Mouse (Mus musculus) MEL (cell line): Measurements from ENCODE around the gene Ifnz. TPM values are rescaled to one million over a fixed set of nuclear protein-coding genes. Genes with fewer than 3 reads are reported as not detected.
"Not testable (repeated sequence)": the region's sequence is repeated elsewhere in the genome, so short reads cannot be mapped to it uniquely, and the experiment has no call there.

ENCODE experiments used
- DNase-seq: peaks from one replicate; pipeline ENCODE4 v3.0.0; 2011; ENCODE audit warnings: low read depth, low spot score
- H3K27ac ChIP-seq: 2 replicates; pipeline ENCODE4 v1.5.1; 2012; ENCODE audit warnings: low read depth, mild to moderate bottlenecking, control low read depth, low read length, moderate library complexity; ENCODE audit not compliant: control insufficient read depth
- H3K27me3 ChIP-seq, 2 experiments: fragments of 150-350 bp in 1 of 2; sonication (generic) in 1 of 2; 2 replicates each; pipeline ENCODE4 v1.6.1; 2012; ENCODE audit warnings: low read length in 2 of 2, mild to moderate bottlenecking in 2 of 2, improper control_type of control experiment in 1 of 2, moderate library complexity in 1 of 2; ENCODE audit not compliant: insufficient read depth in 2 of 2, control insufficient read depth in 1 of 2
- H3K36me3 ChIP-seq, 2 experiments: 2 replicates each; pipeline ENCODE4 v1.6.1; 2012 to 2014; ENCODE audit warnings: low read length in 2 of 2, improper control_type of control experiment in 1 of 2, inconsistent platforms in 1 of 2, mild to moderate bottlenecking in 1 of 2; ENCODE audit not compliant: insufficient read depth in 2 of 2, control insufficient read depth in 1 of 2
- H3K4me1 ChIP-seq, 2 experiments: fragments of 150-350 bp in 1 of 2; sonication (generic) in 1 of 2; 2 replicates each; pipeline ENCODE4 v1.6.1; 2012; ENCODE audit warnings: low read length in 2 of 2, improper control_type of control experiment in 1 of 2, mild to moderate bottlenecking in 1 of 2; ENCODE audit not compliant: insufficient read depth in 2 of 2, control insufficient read depth in 1 of 2
- H3K4me3 ChIP-seq, 2 experiments: fragments of 150-350 bp in 1 of 2; sonication (generic) in 1 of 2; 2 replicates each; pipeline ENCODE4 v1.5.1; 2012; ENCODE audit warnings: low read depth in 2 of 2, low read length in 2 of 2, mild to moderate bottlenecking in 2 of 2, moderate library complexity in 2 of 2, control low read depth in 1 of 2, improper control_type of control experiment in 1 of 2; ENCODE audit not compliant: control insufficient read depth in 1 of 2, insufficient read depth in 1 of 2
- H3K79me2 ChIP-seq: 2 replicates; pipeline ENCODE4 v1.6.1; 2012; ENCODE audit warnings: mild to moderate bottlenecking, low read length, moderate library complexity; ENCODE audit not compliant: control insufficient read depth, poor library complexity, insufficient read depth
- H3K9ac ChIP-seq: 2 replicates; pipeline ENCODE4 v1.6.1; 2012; ENCODE audit warnings: low read depth, mild to moderate bottlenecking, control low read depth, low read length, moderate library complexity; ENCODE audit not compliant: control insufficient read depth, poor library complexity, severe bottlenecking
- H3K9me3 ChIP-seq: fragments of 150-350 bp; sonication (generic); replicated peaks from 2 replicates; pipeline ENCODE4 v1.6.1; 2012; ENCODE audit warnings: mild to moderate bottlenecking, low read length, improper control_type of control experiment, moderate library complexity; ENCODE audit not compliant: insufficient read depth
- CHD1 ChIP-seq: IDR thresholded peaks from 2 replicates; pipeline ENCODE4 v1.6.1; 2012; ENCODE audit warnings: low read depth, mild to moderate bottlenecking, inconsistent platforms, low read length, improper control_type of control experiment
- EP300 ChIP-seq, 2 experiments: IDR thresholded peaks; 2 replicates each; pipeline ENCODE4 v1.6.1; 2011; ENCODE audit warnings: improper control_type of control experiment in 2 of 2, low read length in 2 of 2, low read depth in 1 of 2, mild to moderate bottlenecking in 1 of 2
- GATA1 ChIP-seq: IDR thresholded peaks from 2 replicates; pipeline ENCODE4 v1.6.1; 2011; ENCODE audit warnings: low read depth, low read length, improper control_type of control experiment
- HCFC1 ChIP-seq: IDR thresholded peaks from 2 replicates; pipeline ENCODE4 v1.6.1; 2012; ENCODE audit warnings: low read depth, mild to moderate bottlenecking, inconsistent platforms, low read length, improper control_type of control experiment, moderate library complexity
- KAT2A ChIP-seq: conservative IDR thresholded peaks from 2 replicates; pipeline ENCODE4 v1.6.1; 2012; ENCODE audit warnings: low read depth, low read length, improper control_type of control experiment, inconsistent platforms
- MXI1 ChIP-seq: IDR thresholded peaks from 2 replicates; pipeline ENCODE4 v1.6.1; 2011; ENCODE audit warnings: mild to moderate bottlenecking, low read depth, low read length, improper control_type of control experiment
- MYC ChIP-seq: IDR thresholded peaks from 2 replicates; pipeline ENCODE4 v1.6.1; 2011; ENCODE audit warnings: low read depth, mild to moderate bottlenecking, low read length, improper control_type of control experiment, moderate library complexity
- NELFE ChIP-seq: IDR thresholded peaks from 2 replicates; pipeline ENCODE4 v1.6.1; 2011; ENCODE audit warnings: low read depth, low read length, improper control_type of control experiment
- POLR2AphosphoS5 ChIP-seq: IDR thresholded peaks from 2 replicates; pipeline ENCODE4 v1.6.1; 2012; ENCODE audit warnings: low read depth, borderline replicate concordance, mild to moderate bottlenecking, inconsistent platforms, low read length, moderate library complexity, mixed read lengths
- RAD21 ChIP-seq: IDR thresholded peaks from 2 replicates; pipeline ENCODE4 v1.6.1; 2011; ENCODE audit warnings: mild to moderate bottlenecking, low read depth, low read length, improper control_type of control experiment
- RCOR1 ChIP-seq: IDR thresholded peaks from 2 replicates; pipeline ENCODE4 v1.6.1; 2012; ENCODE audit warnings: low read depth, mild to moderate bottlenecking, inconsistent platforms, low read length, improper control_type of control experiment
- UBTF ChIP-seq: IDR thresholded peaks from 2 replicates; pipeline ENCODE4 v1.6.1; 2012; ENCODE audit warnings: low read depth, mild to moderate bottlenecking, inconsistent platforms, low read length, improper control_type of control experiment, moderate library complexity, borderline replicate concordance; ENCODE audit not compliant: insufficient read depth
- USF1 ChIP-seq: IDR thresholded peaks from 2 replicates; pipeline ENCODE4 v1.6.1; 2014; ENCODE audit warnings: low read depth, mild to moderate bottlenecking, inconsistent platforms, low read length, improper control_type of control experiment, moderate library complexity
- USF2 ChIP-seq, 2 experiments: IDR thresholded peaks; 2 replicates each; pipeline ENCODE4 v1.6.1; 2011 to 2012; ENCODE audit warnings: improper control_type of control experiment in 2 of 2, low read length in 2 of 2, borderline replicate concordance in 1 of 2, inconsistent platforms in 1 of 2, low read depth in 1 of 2, mild to moderate bottlenecking in 1 of 2; ENCODE audit not compliant: insufficient read depth in 1 of 2
- polyA plus RNA-seq, 2 experiments: library from polyadenylated mRNA; stranded (reverse) in 1 of 2; unstranded in 1 of 2; fragments of >175 nt in 1 of 2; fragments of >200 nt in 1 of 2; gene quantifications; 2 replicates each; pipeline versions ENCODE4 v1.2.1 to v1.2.4; 2012; ENCODE audit warnings: low replicate concordance in 2 of 2, low read depth in 1 of 2; ENCODE audit not compliant: insufficient read length in 2 of 2, insufficient read depth in 1 of 2, missing spikeins in 1 of 2
- total RNA-seq: library from RNA; depleted of rRNA; stranded (reverse); fragments of 300-350 nt; gene quantifications from 2 replicates; pipeline ENCODE4 v1.2.3, GENCODE M21; 2012

Ifnz gene
- total and polyA plus RNA-seq, 3 experiments, result 0.11 TPM; not detected in 2

GRCm38 (mm10) chr4:88805231-88805630 lies 23.3 kb downstream of the Ifnz start, which contains the start of gene Gm13288:
Gene Gm13288, plus strand, starts transcription at chr4:88805531.
- H3K36me3 ChIP-seq, H3K4me3 ChIP-seq, H3K27ac ChIP-seq, H3K27me3 ChIP-seq, H3K9ac ChIP-seq, H3K9me3 ChIP-seq, H3K79me2 ChIP-seq, DNase-seq, H3K4me1 ChIP-seq: not testable (repeated sequence)

- H3K4me3 ChIP-seq, H3K79me2 ChIP-seq, H3K9ac ChIP-seq, DNase-seq, H3K36me3 ChIP-seq, H3K27ac ChIP-seq, H3K4me1 ChIP-seq, H3K27me3 ChIP-seq, H3K9me3 ChIP-seq: not testable (repeated sequence)
These were observed 23.8 kb downstream of the Ifnz start for GRCm38 (mm10) chr4:88805761-88806160.

- no peak for TF ChIP-seq POLR2AphosphoS5
- TF ChIP-seq, all 39 proteins: peak for 0
- Histone ChIP-seq H3K4me3 (no peak within 1 kb of the TSS), H3K4me1 (no peaks in the 10 kb centered on the region), H3K79me2 (no peaks in the 10 kb centered on the region), H3K27me3 (peaks cover 2 to 24% of the 10 kb centered on the region in 2 experiments; a peak in 3 of 4 replicates), H3K9ac (no peak within 1 kb of the TSS), H3K36me3 (no peaks in the 10 kb centered on the region), H3K27ac (no peak within 1 kb of the TSS), H3K9me3 (no peaks in the 10 kb centered on the region)
- no peak for DNase-seq
These were observed 34.0 kb downstream of the Ifnz start, which contains the start of gene Ifna7 for GRCm38 (mm10) chr4:88815928-88816327. Gene Ifna7, plus strand, starts transcription at chr4:88816228.

- DNase-seq, result no peak
- Histone ChIP-seq H3K27ac (no peak within 1 kb of the TSS), H3K36me3 (no peaks in the 10 kb centered on the region), H3K79me2 (no peaks in the 10 kb centered on the region), H3K9me3 (no peaks in the 10 kb centered on the region), H3K4me3 (no peak within 1 kb of the TSS), H3K27me3 (peaks cover 2 to 17% of the 10 kb centered on the region in 2 experiments; a peak in 3 of 4 replicates), H3K4me1 (no peaks in the 10 kb centered on the region), H3K9ac (no peak within 1 kb of the TSS)
- TF ChIP-seq RAD21 (no peak), USF2 (IDR thresholded peaks at IDR 0.05; ENCODE audit: borderline replicate concordance in 1 of 2, insufficient read depth in 1 of 2, low read depth in 1 of 2, low read length in 2 of 2) (no peak), GATA1 (no peak), NELFE (no peak), CHD1 (no peak), USF1 (no peak), RCOR1 (no peak), KAT2A (no peak), EP300 (IDR thresholded peaks at IDR 0.05; ENCODE audit: low read depth in 1 of 2, low read length in 2 of 2) (no peak), UBTF (no peak), HCFC1 (no peak), MYC (no peak), POLR2AphosphoS5 (no peak), MXI1 (no peak)
These were observed 37.7 kb downstream of the Ifnz start, which contains the start of gene Ifna11 for GRCm38 (mm10) chr4:88819659-88820058. Gene Ifna11, plus strand, starts transcription at chr4:88819959.
